Mouse (Mus musculus): Measurements from ENCODE around the gene Dscaml1.

DNA sequence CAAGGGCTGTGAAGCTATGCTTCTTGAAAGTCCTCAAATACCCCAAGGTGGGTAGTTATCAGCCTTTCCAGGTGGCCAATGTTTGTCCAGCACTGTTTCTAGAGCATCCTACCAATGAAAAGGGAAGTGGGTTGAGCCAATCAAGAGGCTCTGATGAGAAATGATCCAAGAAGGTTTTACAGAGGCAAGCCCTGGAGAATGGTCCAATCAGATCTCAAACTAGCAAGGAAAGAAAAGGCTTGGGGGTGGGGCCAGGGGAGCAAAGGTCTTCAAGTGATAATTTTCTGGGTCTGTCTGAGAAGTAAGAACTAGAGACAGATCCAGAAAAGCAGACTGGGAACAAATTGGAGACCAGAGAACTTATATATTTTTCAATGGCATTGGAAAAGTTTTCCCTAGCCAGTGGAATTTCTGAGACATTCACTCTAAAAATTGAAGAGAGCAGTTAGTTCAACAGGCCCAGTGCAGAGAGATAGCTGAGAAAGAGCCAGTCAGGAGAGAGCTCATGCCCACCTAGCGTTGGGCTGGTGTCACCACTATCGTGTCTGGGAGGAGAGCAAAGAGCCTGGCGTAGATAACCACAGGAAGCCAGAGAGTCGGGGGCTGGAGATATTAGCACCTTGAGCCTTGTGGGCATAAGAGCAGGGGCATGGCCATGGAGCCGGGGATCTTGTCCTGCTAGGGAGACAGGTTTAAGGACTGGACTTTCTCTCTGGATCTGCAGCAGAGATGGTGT, 140.6 kb downstream of the Dscaml1 start:
- TF ChIP-seq EP300 (IDR thresholded peaks at IDR 0.05; ENCODE audit: low read depth) (no peak), CTCF (IDR thresholded peaks at IDR 0.05; ENCODE audit: low read depth) (no peak)
